Mouse (Mus musculus): ENCODE measurements around the gene Tmprss12. TPM values are rescaled to one million over a fixed set of nuclear protein-coding genes. Genes with fewer than 3 reads are reported as not detected.
A peak's percentile ranks its signal among the peaks of the same experiment; 100 is the strongest.
"Not testable (repeated sequence)": the region's sequence is repeated elsewhere in the genome, so short reads cannot be mapped to it uniquely, and the experiment has no call there.

Tmprss12 gene
- polyA plus RNA-seq, 1 experiment from 2014 or later, result not detected

- WGBS, result 27% methylated on average over 4 of the region's 4 CpGs
- peak; percentile 60 for TF ChIP-seq CTCF (IDR thresholded peaks at IDR 0.05)
- no peak for TF ChIP-seq EP300 (IDR thresholded peaks at IDR 0.05)
- ATAC-seq (peak; percentile 35; the same call in 1 of the 2 replicates), DNase-seq (ENCODE audit: low spot score) (peak; percentile 76)
- no peak overlapping the region for H3K4me3 ChIP-seq (ENCODE audit: low read depth, low read length)
- H3K4me2 ChIP-seq (replicated peaks; ENCODE audit: low read depth, low read length), result no peak overlapping the region
- H3K9ac ChIP-seq (replicated peaks; ENCODE audit: low read depth), result no peak overlapping the region
- H3K9me3 ChIP-seq (ENCODE audit: low read length), result no peaks in the 10 kb centered on the region
- no peaks in the 10 kb centered on the region for H3K4me1 ChIP-seq (ENCODE audit: insufficient read depth, low read depth, low read length)
- H3K27ac ChIP-seq (ENCODE audit: low read length), result no peak overlapping the region
- H3K27me3 ChIP-seq (replicated peaks; ENCODE audit: insufficient read depth, low read length), result no peaks in the 10 kb centered on the region
- no peaks in the 10 kb centered on the region for H3K36me3 ChIP-seq (ENCODE audit: insufficient read depth, low read length)
Observed at GRCm38 (mm10) chr15:100263246-100263905, 17.3 kb upstream of the Tmprss12 start.

DNA sequence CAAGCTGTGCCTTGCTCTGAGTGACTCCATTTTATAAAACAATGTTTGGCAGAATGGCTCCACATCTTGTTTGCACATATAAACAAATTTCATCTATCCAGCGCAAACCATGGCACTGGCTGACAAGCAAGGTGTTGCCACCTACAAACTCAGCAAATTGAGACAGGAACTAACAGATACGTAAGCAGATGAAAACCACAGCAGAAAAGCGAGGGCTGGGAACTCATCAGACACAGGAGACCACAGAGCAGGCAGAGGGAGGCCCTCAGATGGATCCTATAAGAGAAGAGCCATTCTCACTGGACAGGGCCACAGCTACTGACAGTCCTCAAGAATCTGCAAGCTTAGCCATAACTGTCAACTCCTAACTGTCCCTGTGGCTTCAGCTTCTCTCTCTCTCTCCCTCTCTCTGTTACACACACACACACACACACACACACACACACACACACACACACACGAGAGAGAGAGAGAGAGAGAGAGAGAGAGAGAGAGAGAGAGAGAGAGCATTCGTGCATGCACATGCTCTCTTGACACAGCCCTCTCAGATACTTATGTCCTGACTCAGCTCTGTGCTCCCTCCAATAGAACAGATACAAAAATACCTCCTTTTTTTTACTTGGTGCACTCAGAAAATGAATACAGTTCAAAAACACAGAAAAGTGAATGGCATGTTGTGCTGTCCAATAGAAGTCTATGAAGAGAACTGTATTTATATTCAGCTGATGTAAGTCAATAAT, 14.9 kb upstream of the Tmprss12 start:
- no peak overlapping the region for H3K9ac ChIP-seq (replicated peaks; ENCODE audit: low read depth)
- H3K27me3 ChIP-seq (replicated peaks; ENCODE audit: insufficient read depth, low read length), result no peaks in the 10 kb centered on the region
- DNase-seq (ENCODE audit: low spot score) (no peak), ATAC-seq (no peak)
- H3K9me3 ChIP-seq (ENCODE audit: low read length), result no peaks in the 10 kb centered on the region
- TF ChIP-seq CTCF (IDR thresholded peaks at IDR 0.05), result no peak
- no peak for TF ChIP-seq EP300 (IDR thresholded peaks at IDR 0.05)
- no peak overlapping the region for H3K27ac ChIP-seq (ENCODE audit: low read length)
- H3K4me1 ChIP-seq (ENCODE audit: insufficient read depth, low read depth, low read length), result no peaks in the 10 kb centered on the region
- 81% methylated on average over 4 of the region's 5 CpGs for WGBS
- H3K4me3 ChIP-seq (ENCODE audit: low read depth, low read length), result no peak overlapping the region
- H3K36me3 ChIP-seq (ENCODE audit: insufficient read depth, low read length), result no peaks in the 10 kb centered on the region
- H3K4me2 ChIP-seq (replicated peaks; ENCODE audit: low read depth, low read length), result no peak overlapping the region

GRCm38 (mm10) chr15:100268916-100269315, 11.7 kb upstream of the Tmprss12 start:
- no peaks in the 10 kb centered on the region for H3K36me3 ChIP-seq (ENCODE audit: insufficient read depth, low read length)
- no peak overlapping the region for H3K27ac ChIP-seq (ENCODE audit: low read length)
- no peak overlapping the region for H3K4me3 ChIP-seq (ENCODE audit: low read depth, low read length)
- H3K4me2 ChIP-seq (replicated peaks; ENCODE audit: low read depth, low read length), result no peak overlapping the region
- ATAC-seq (no peak), DNase-seq (ENCODE audit: low spot score) (no peak)
- H3K27me3 ChIP-seq (replicated peaks; ENCODE audit: insufficient read depth, low read length), result no peaks in the 10 kb centered on the region
- no peaks in the 10 kb centered on the region for H3K9me3 ChIP-seq (ENCODE audit: low read length)
- H3K9ac ChIP-seq (replicated peaks; ENCODE audit: low read depth), result no peak overlapping the region
- WGBS, result 71% methylated on average over 2 of the region's 2 CpGs
- no peaks in the 10 kb centered on the region for H3K4me1 ChIP-seq (ENCODE audit: insufficient read depth, low read depth, low read length)
- no peak for TF ChIP-seq EP300 (IDR thresholded peaks at IDR 0.05)

DNA sequence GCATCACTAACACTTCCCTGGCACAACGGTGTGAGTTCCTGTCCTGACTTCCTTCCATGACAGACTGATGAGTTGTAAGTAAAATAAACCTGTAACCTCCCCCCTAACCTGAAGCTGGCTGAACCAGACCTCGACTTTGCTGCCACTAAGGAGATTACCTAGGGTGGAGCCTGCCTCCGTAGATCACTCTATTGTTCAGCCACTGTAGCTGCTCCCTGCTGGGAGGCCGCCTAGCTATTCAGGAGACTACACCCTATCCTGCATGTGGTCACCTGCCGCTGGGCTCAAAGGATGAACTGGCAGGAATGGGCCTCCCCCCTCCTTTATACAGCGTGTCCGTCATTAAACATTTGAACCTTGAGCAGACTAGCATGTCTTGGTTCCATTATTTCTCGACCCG, 10.9 kb upstream of the Tmprss12 start:
- Histone ChIP-seq H3K9ac (replicated peaks; ENCODE audit: low read depth) (no peak overlapping the region), H3K27ac (ENCODE audit: low read length) (no peak overlapping the region), H3K4me1 (ENCODE audit: insufficient read depth, low read depth, low read length) (no peaks in the 10 kb centered on the region), H3K36me3 (ENCODE audit: insufficient read depth, low read length) (no peaks in the 10 kb centered on the region), H3K9me3 (ENCODE audit: low read length) (no peaks in the 10 kb centered on the region), H3K4me2 (replicated peaks; ENCODE audit: low read depth, low read length) (no peak overlapping the region), H3K4me3 (ENCODE audit: low read depth, low read length) (no peak overlapping the region), H3K27me3 (replicated peaks; ENCODE audit: insufficient read depth, low read length) (no peaks in the 10 kb centered on the region)
- DNase-seq (ENCODE audit: low spot score), result no peak
- 31% methylated on average over 9 of the region's 9 CpGs for WGBS
- ATAC-seq, result no peak
- TF ChIP-seq CTCF (IDR thresholded peaks at IDR 0.05) (no peak), EP300 (IDR thresholded peaks at IDR 0.05) (no peak)

DNA sequence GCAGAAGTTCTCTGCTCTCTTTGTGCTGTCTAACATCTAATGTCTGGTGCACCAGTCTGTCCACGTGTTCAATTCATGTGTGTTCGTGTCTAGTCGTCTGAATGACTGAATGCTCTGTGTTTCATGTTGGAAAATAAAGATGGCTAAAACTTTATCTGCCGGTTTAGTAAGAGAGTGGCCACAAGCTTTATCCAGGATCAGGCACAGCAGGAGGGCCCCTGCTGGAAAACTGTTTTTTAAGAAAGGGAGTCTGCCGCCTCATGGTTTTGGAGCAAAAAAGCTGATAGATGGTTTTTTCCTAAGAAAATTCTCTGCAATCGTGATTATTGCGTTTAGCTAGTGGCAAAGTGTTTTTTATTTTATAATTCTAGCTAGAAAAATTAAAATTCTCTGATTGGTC, 10.0 kb upstream of the Tmprss12 start:
- ATAC-seq; H3K27me3 ChIP-seq (replicated peaks; ENCODE audit: insufficient read depth, low read length): not testable (repeated sequence)
- 39% methylated on average over 7 of the region's 7 CpGs for WGBS

DNA sequence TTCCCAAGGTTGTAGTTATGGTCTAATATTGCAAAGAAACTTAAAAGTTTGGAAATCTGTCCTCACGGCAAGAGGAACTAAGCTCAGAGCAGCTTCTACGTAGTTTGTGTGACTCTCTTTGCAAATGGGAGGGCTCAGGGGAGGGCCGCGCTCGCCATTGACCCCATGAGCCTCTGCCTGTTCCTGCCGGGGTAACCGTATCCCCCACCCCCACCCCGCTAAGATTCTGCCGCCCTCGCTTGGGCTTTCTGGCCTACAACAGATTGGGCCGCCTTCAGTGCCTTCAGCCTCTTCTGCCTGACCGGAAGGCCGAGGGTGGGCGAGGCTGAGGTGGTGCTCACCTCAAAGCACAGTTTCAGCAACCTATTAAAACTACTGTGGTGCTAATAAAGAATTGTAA, 9.2 kb upstream of the Tmprss12 start:
- WGBS, result 74% methylated on average over 14 of the region's 14 CpGs

More for the DNA sequence above, 10.0 kb upstream of the Tmprss12 start:
- not testable (repeated sequence) for H3K4me2 ChIP-seq (replicated peaks; ENCODE audit: low read depth, low read length); H3K9ac ChIP-seq (replicated peaks; ENCODE audit: low read depth); DNase-seq (ENCODE audit: low spot score); H3K36me3 ChIP-seq (ENCODE audit: insufficient read depth, low read length); H3K4me3 ChIP-seq (ENCODE audit: low read depth, low read length); H3K27ac ChIP-seq (ENCODE audit: low read length); H3K4me1 ChIP-seq (ENCODE audit: insufficient read depth, low read depth, low read length); H3K9me3 ChIP-seq (ENCODE audit: low read length)

GRCm38 (mm10) chr15:100273791-100274308, 6.8 kb upstream of the Tmprss12 start:
- not testable (repeated sequence) for ATAC-seq; H3K4me2 ChIP-seq (replicated peaks; ENCODE audit: low read depth, low read length); H3K27ac ChIP-seq (ENCODE audit: low read length)

More for the DNA sequence above, 9.2 kb upstream of the Tmprss12 start:
- no peak for DNase-seq (ENCODE audit: low spot score)
- Histone ChIP-seq H3K27ac (ENCODE audit: low read length) (no peak overlapping the region), H3K4me2 (replicated peaks; ENCODE audit: low read depth, low read length) (no peak overlapping the region), H3K36me3 (ENCODE audit: insufficient read depth, low read length) (no peaks in the 10 kb centered on the region), H3K4me1 (ENCODE audit: insufficient read depth, low read depth, low read length) (no peaks in the 10 kb centered on the region), H3K27me3 (replicated peaks; ENCODE audit: insufficient read depth, low read length) (no peaks in the 10 kb centered on the region), H3K4me3 (ENCODE audit: low read depth, low read length) (no peak overlapping the region), H3K9ac (replicated peaks; ENCODE audit: low read depth) (no peak overlapping the region), H3K9me3 (ENCODE audit: low read length) (no peaks in the 10 kb centered on the region)
- TF ChIP-seq EP300 (IDR thresholded peaks at IDR 0.05), result no peak
- no peak for TF ChIP-seq CTCF (IDR thresholded peaks at IDR 0.05)
- no peak for ATAC-seq

More at GRCm38 (mm10) chr15:100273791-100274308, 6.8 kb upstream of the Tmprss12 start:
- 90% methylated on average over 4 of the region's 4 CpGs for WGBS
- H3K27me3 ChIP-seq (replicated peaks; ENCODE audit: insufficient read depth, low read length); H3K9ac ChIP-seq (replicated peaks; ENCODE audit: low read depth); H3K4me1 ChIP-seq (ENCODE audit: insufficient read depth, low read depth, low read length); H3K36me3 ChIP-seq (ENCODE audit: insufficient read depth, low read length); H3K4me3 ChIP-seq (ENCODE audit: low read depth, low read length); DNase-seq (ENCODE audit: low spot score); H3K9me3 ChIP-seq (ENCODE audit: low read length): not testable (repeated sequence)

All from lung, postnatal 0 days (tissue).